Mouse (Mus musculus): ENCODE data around the gene Trim56. TPM values are rescaled to one million over a fixed set of nuclear protein-coding genes. Genes with fewer than 3 reads are reported as not detected.

Gene Trim56
- 24.4 TPM for polyA plus RNA-seq (2017; shearing (Covaris generic))

DNA sequence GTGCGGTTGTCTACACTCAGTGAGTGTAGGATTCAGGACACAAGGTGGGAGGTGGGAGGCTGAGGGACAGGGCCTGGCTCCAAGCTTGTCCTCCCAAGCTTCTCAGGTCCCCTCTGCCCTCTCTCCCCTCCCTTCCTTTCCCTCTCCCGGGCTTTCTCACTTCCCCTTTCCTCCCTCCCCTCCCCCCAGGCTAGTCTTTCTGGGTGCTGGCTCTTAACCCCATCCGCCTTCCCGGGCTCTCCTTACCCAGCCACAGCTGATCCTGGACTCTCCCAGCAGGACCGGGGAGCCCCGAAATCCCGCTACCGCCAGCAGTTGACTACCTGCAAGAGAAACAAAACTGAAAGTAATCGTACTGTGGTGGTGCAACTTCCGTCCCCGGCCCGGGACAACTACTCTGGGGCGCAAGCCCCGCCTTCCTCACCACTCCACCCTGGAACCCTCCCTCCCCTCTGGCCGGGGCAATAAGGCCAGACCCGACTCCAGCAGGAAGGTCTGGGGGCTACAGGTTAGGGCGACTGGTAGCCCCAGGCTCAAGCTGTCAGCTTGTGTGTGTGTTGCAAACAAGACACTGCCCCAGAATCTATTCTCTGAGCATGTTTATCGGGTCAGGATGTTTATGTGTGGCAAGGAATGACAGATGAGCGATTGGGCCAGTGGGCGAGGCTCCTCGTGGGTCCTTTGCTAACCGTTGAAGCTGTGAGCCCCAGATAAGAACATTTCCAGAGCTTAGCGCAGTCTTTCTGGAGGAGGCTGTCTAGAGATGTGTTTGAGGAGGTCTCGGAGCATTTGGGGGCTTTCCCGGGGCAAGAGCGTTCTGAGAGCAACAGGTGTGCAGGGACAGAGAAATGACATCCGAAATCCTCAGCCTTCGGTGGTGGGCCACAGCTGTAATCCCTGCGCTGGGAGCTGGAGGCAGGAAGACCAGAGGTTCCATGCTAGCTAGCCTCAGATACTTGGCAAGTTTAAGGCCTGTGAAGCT, at the start of gene Trim56:
TSS of gene Trim56 (minus strand) at position 344 of the 982 bp plus-strand sequence.

DNA sequence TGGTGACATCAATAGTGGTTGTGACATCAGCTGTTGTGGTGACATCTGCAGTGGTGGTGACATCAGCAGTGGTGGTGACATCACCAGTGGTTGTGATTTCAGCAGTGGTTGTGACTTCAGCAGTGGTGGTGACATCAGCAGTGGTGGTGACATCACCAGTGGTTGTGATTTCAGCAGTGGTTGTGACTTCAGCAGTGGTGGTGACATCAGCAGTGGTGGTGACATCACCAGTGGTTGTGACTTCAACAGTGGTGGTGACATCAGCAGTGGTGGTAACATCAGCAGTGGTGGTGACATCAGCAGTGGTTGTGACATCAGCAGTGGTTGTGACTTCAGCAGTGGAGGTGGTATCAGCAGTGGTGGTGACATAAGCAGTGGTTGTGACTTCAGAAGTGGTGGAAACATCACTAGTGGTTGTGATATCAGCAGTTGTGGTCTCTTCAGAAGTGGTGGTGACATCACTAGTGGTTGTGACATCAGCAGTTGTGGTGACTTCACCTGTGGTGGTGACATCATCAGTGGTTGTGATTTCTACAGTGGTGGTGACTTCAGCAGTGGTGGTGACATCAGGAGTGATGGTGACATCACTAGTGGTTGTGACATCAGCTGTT, 33.4 kb upstream of the Trim56 start, which contains the start of gene Muc3:
TSS of gene Muc3 (minus strand) at position 51 of the 611 bp plus-strand sequence.

GRCm38 (mm10) chr5:137072079-137072960, 43.7 kb downstream of the Trim56 start, which contains the start of gene Serpine1:
Serpine1 (minus strand) TSS chr5:137072268.

Other genes starting within 250 kb of the Trim56 start
- 0.32 TPM for gene Col26a1, start 233.0 kb downstream of the Trim56 start, polyA plus RNA-seq (2017; shearing (Covaris generic))
- 10.7 TPM for gene Ift22, start 208.1 kb downstream of the Trim56 start, polyA plus RNA-seq (2017; shearing (Covaris generic))
- 351 TPM for gene Fis1, start 162.9 kb downstream of the Trim56 start, polyA plus RNA-seq (2017; shearing (Covaris generic))
- gene Cldn15, start 149.6 kb downstream of the Trim56 start, polyA plus RNA-seq (2017; shearing (Covaris generic)), result not detected
- gene Plod3, start 129.2 kb downstream of the Trim56 start, polyA plus RNA-seq (2017; shearing (Covaris generic)), result 8.0 TPM
- gene Znhit1, start 128.2 kb downstream of the Trim56 start, polyA plus RNA-seq (2017; shearing (Covaris generic)), result 58.7 TPM
- gene Vgf, start 89.8 kb downstream of the Trim56 start, polyA plus RNA-seq (2017; shearing (Covaris generic)), result 0.33 TPM
- gene Ap1s1, start 70.1 kb downstream of the Trim56 start, polyA plus RNA-seq (2017; shearing (Covaris generic)), result 104 TPM
- gene Serpine1, start 43.9 kb downstream of the Trim56 start, polyA plus RNA-seq (2017; shearing (Covaris generic)), result not detected
- gene Muc3, start 33.1 kb upstream of the Trim56 start, polyA plus RNA-seq (2017; shearing (Covaris generic)), result not detected
- 1.6 TPM for gene Muc3a, start 96.2 kb upstream of the Trim56 start, polyA plus RNA-seq (2017; shearing (Covaris generic))
- 0.14 TPM for gene Ache, start 171.3 kb upstream of the Trim56 start, polyA plus RNA-seq (2017; shearing (Covaris generic))
- gene Ufsp1, start 178.4 kb upstream of the Trim56 start, polyA plus RNA-seq (2017; shearing (Covaris generic)), result 2.7 TPM
- 86.0 TPM for gene Srrt, start 191.5 kb upstream of the Trim56 start, polyA plus RNA-seq (2017; shearing (Covaris generic))
- 6.0 TPM for gene Trip6, start 198.2 kb upstream of the Trim56 start, polyA plus RNA-seq (2017; shearing (Covaris generic))
- 29.4 TPM for gene Slc12a9, start 217.4 kb upstream of the Trim56 start, polyA plus RNA-seq (2017; shearing (Covaris generic))
- gene Ephb4, start 233.9 kb upstream of the Trim56 start, polyA plus RNA-seq (2017; shearing (Covaris generic)), result not detected

Data from CD4-positive, CD25-positive, alpha-beta regulatory T cell, adult 9 weeks (primary cell).